Mouse (Mus musculus) heart, embryonic 10.5 days (tissue): ENCODE data around the gene Nanos3. TPM values are rescaled to one million over a fixed set of nuclear protein-coding genes. Genes with fewer than 3 reads are reported as not detected.

Experiments
- DNase-seq: peaks from one replicate; pipeline ENCODE4 v3.0.0-alpha.2; 2017; ENCODE audit warnings: low spot score
- H3K27ac ChIP-seq: fragments of 300-500 bp; sonication (generic); 2 replicates; pipeline ENCODE4 v1.5.1; 2016; ENCODE audit warnings: mild to moderate bottlenecking
- H3K27me3 ChIP-seq: fragments of 300-500 bp; sonication (generic); 2 replicates; pipeline ENCODE4 v1.6.1; 2016; ENCODE audit warnings: mild to moderate bottlenecking; ENCODE audit not compliant: poor library complexity, insufficient read depth, severe bottlenecking
- H3K36me3 ChIP-seq: fragments of 300-500 bp; sonication (generic); 2 replicates; pipeline ENCODE4 v1.6.1; 2016; ENCODE audit warnings: mild to moderate bottlenecking, moderate library complexity
- H3K4me1 ChIP-seq: fragments of 300-500 bp; sonication (generic); 2 replicates; pipeline ENCODE4 v1.6.1; 2016; ENCODE audit warnings: mild to moderate bottlenecking
- H3K4me3 ChIP-seq: fragments of 300-500 bp; sonication (generic); 2 replicates; pipeline ENCODE4 v1.5.1; 2016; ENCODE audit warnings: mild to moderate bottlenecking, moderate library complexity
- H3K9me3 ChIP-seq: fragments of 300-500 bp; sonication (generic); 2 replicates; pipeline ENCODE4 v1.6.1; 2016; ENCODE audit warnings: mild to moderate bottlenecking, moderate library complexity
- WGBS: fragments of 180-500 bp; shearing (Covaris S2); methylation state at CpG from one replicate; pipeline ENCODE4 v1.1.7; 2016; 5-methylcytosine and 5-hydroxymethylcytosine counted together
- polyA plus RNA-seq: library from polyadenylated mRNA; unstranded; fragments of >200 nt; fragmentation: Nextera tagmentation; extraction: Ambion mirVana; gene quantifications from 2 replicates; pipeline ENCODE4 v1.2.1, GENCODE M21; 2016

Nanos3 gene
- polyA plus RNA-seq, 1 experiment from 2014 or later, result 2.3 TPM

DNA sequence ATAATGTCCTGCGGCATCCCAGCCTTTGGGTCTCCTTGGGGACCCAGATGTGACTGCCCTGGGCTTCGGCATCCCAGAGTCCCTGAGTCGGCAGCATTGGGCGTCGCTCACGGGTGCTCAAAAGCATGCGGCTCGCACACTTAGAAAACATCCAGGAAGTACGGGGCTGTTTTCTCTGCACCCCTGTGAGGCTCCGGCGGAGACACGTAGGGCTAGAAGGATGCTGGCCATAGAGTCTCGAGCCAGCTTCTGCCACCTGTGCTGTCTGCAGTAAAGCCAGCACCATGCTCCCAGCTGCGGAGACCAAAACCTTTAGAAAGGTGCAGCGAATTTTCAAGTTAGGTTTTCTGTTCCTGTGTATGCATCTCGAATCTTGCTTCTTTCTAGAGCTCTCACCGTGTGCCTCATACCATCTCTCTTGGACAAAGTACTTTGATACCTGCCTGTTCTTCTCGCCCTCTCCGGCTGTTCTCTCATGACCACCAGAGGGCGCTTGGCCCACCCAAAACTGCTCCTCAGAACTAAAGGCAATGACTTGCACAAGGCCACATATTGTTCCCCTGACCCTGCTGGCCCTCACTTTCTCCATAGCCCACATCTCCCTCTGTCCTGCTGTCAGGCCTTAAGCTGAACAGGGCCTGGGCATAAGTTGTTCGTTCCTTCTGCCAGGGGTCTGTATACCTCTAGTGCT lies 2.2 kb upstream of the Nanos3 start:
- DNase-seq, result peak; percentile 93
- 2% methylated on average over 21 of the region's 21 CpGs for WGBS
- Histone ChIP-seq H3K4me1 (peaks cover 40% of the 10 kb centered on the region), H3K4me3 (peak overlapping the region; percentile 60), H3K27me3 (peaks cover 8% of the 10 kb centered on the region; the same call in 1 of the 2 replicates), H3K36me3 (no peaks in the 10 kb centered on the region), H3K9me3 (no peaks in the 10 kb centered on the region), H3K27ac (peak overlapping the region; percentile 81)

DNA sequence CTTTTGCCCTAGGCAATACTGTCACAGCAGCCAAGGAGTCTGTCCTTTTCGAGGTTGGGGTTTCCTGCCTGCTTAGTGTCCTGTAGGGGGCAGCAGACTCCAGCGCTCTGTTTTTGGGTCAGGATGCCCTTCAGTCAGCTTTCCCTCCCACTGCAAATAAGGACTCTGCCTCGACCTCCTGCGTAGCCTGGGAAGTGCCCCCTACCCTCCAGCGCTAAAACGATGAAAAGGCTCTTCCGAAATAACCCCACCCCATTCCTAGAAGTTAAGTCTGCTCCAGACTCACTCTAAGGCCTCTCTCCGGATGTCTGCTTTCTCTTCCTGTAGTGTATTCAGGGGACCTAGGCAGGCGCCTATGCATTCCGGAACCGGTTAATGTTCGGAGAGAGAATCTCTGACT lies 1.5 kb upstream of the Nanos3 start:
- no peaks in the 10 kb centered on the region for H3K36me3 ChIP-seq
- H3K4me1 ChIP-seq, result peaks cover 37% of the 10 kb centered on the region
- peak overlapping the region; percentile 81 for H3K27ac ChIP-seq
- WGBS, result 1% methylated on average over 12 of the region's 12 CpGs
- DNase-seq, result peak; percentile 92
- peak overlapping the region; percentile 60 for H3K4me3 ChIP-seq
- peaks cover 8% of the 10 kb centered on the region; the same call in 1 of the 2 replicates for H3K27me3 ChIP-seq
- no peaks in the 10 kb centered on the region for H3K9me3 ChIP-seq

DNA sequence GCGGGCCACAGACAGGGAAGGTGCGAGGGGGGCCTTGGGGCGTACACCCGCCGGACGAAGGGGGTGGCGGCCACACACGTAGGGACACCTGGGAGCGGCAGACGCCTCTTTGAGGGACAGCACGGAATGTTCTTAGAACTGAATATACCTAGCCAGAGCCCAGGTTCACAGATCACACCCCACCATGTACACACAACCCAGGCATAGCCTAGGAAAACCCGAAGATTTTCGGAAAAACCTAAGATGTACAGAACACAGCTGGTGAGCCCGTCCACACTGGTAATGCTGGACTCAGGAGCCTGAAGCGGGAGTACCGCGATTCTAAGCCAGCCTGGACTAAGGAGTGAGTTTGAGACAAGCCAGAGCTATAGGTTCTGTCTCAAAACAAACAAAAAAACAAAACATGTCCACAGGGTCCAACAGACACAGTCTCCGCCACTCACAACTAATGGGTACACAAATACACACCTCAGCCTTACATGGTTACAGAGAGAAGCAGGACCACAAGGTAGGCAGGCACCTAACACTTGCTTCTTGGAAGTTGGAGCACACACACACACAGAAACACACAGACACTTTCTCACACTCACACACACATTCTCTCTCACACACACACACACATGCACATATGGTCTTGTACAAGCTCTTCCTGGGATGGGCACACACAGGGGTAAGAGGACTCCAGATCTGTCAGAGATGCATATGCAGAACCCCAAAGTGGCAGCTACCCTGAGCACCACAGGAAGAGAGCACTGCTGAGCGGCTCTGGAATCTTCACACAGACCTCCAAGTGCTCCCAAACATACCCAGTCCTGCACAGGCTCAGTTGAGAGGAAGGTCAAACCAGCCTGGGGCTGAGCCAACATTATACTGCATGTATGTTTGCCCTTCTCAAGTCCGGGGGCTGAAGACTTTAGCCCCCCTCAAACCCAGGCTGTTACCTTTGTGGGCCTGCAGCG lies 653 bp downstream of the Nanos3 start:
- H3K4me1 ChIP-seq, result peaks cover 56% of the 10 kb centered on the region
- DNase-seq, result peak; percentile 66
- no peaks in the 10 kb centered on the region for H3K36me3 ChIP-seq
- H3K27ac ChIP-seq, result peak overlapping the region; percentile 98
- peak overlapping the region; percentile 88 for H3K4me3 ChIP-seq
- H3K9me3 ChIP-seq, result no peaks in the 10 kb centered on the region
- peaks cover 8% of the 10 kb centered on the region; the same call in 1 of the 2 replicates for H3K27me3 ChIP-seq
- 18% methylated on average over 21 of the region's 21 CpGs for WGBS

DNA sequence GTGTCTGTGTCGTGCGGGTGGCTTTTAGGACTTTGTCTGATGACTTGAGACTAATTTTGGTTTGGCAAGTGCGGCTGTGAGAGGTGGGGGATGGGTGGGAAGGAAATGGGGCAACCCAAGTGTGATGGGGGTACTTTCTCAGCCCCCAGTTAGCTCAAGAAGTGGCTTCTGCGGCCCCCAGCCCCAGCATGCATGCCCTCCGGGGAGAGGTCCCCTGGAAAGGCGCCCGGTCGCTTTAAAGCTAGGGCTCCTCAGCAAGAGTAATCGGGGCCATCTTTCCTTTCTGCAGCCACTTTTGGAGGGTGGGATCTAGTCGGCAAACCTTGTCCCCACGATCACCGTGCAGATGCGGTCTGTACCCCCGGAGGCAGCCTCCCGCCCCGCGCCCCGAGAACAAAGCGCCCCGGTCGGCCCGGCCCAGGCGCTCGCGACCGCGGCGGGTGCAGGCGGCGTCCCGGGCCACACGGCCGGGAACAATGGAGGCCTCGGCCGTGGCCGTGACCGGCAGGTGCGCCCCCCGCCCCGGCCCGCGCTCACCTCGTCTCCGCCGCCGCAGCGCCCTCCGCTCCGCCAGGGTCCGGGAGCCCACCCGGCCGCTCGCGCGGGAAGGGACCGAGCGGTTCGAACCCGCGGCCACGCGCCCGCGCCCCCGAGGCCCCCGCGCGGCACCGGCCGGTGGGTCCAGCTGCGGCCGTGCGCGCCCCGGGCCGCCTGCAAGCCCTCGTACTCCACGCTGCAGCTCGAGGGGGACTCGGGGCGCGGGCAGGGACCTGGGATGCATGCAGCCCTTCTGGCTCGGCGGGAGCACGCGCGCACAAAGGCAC lies 1.5 kb downstream of the Nanos3 start:
- peaks cover 64% of the 10 kb centered on the region for H3K4me1 ChIP-seq
- H3K27ac ChIP-seq, result peak overlapping the region; percentile 98
- H3K27me3 ChIP-seq, result peaks cover 8% of the 10 kb centered on the region; the same call in 1 of the 2 replicates
- DNase-seq, result peak; percentile 77
- WGBS, result 3% methylated on average over 80 of the region's 87 CpGs
- H3K4me3 ChIP-seq, result peak overlapping the region; percentile 88
- H3K9me3 ChIP-seq, result no peaks in the 10 kb centered on the region
- peaks cover 5% of the 10 kb centered on the region; the same call in 1 of the 2 replicates for H3K36me3 ChIP-seq

DNA sequence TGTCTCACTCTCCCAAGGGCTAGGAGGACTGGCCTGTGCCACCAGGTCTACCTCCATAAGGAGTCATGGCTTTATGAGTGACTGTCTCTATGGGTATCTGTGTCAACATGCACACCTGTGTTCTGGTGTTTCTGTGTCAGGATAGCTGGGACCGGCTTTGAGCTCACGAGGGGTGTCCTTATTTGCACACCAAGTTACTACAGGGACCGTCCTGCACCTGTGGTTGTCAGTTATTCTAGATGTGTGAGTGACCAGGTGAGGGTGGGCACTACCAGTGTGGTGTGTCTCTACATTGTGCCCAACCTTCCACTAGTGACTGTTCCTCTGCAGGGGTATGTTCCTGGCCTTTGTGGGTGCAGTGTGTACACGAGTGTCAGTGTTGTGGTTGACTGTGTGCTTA lies 2.2 kb downstream of the Nanos3 start:
- H3K27me3 ChIP-seq, result peaks cover 8% of the 10 kb centered on the region; the same call in 1 of the 2 replicates
- peaks cover 6% of the 10 kb centered on the region; the same call in 1 of the 2 replicates for H3K36me3 ChIP-seq
- DNase-seq, result no peak
- peak overlapping the region; percentile 88 for H3K4me3 ChIP-seq
- peaks cover 70% of the 10 kb centered on the region for H3K4me1 ChIP-seq
- 59% methylated on average over 4 of the region's 4 CpGs for WGBS
- H3K9me3 ChIP-seq, result no peaks in the 10 kb centered on the region
- peak overlapping the region; percentile 98 for H3K27ac ChIP-seq

GRCm38 (mm10) chr8:84180530-84181190 lies 4.4 kb downstream of the Nanos3 start:
- peak; percentile 87 for DNase-seq
- peaks cover 7% of the 10 kb centered on the region; the same call in 1 of the 2 replicates for H3K36me3 ChIP-seq
- H3K27me3 ChIP-seq, result peaks cover 8% of the 10 kb centered on the region; the same call in 1 of the 2 replicates
- peak overlapping the region; percentile 90 for H3K27ac ChIP-seq
- H3K4me3 ChIP-seq, result peak overlapping the region; percentile 46
- H3K9me3 ChIP-seq, result no peaks in the 10 kb centered on the region
- 2% methylated on average over 16 of the region's 16 CpGs for WGBS
- H3K4me1 ChIP-seq, result peaks cover 71% of the 10 kb centered on the region

- peak; percentile 72 for DNase-seq
- H3K9me3 ChIP-seq, result no peaks in the 10 kb centered on the region
- peaks cover 13% of the 10 kb centered on the region for H3K36me3 ChIP-seq
- WGBS, result 14% methylated on average over 4 of the region's 4 CpGs
- peaks cover 71% of the 10 kb centered on the region for H3K4me1 ChIP-seq
- H3K27me3 ChIP-seq, result peaks cover 5% of the 10 kb centered on the region; the same call in 1 of the 2 replicates
- H3K27ac ChIP-seq, result peak overlapping the region; percentile 90
- peak overlapping the region; percentile 46 for H3K4me3 ChIP-seq
Observed at GRCm38 (mm10) chr8:84179946-84180345, 5.1 kb downstream of the Nanos3 start.

DNA sequence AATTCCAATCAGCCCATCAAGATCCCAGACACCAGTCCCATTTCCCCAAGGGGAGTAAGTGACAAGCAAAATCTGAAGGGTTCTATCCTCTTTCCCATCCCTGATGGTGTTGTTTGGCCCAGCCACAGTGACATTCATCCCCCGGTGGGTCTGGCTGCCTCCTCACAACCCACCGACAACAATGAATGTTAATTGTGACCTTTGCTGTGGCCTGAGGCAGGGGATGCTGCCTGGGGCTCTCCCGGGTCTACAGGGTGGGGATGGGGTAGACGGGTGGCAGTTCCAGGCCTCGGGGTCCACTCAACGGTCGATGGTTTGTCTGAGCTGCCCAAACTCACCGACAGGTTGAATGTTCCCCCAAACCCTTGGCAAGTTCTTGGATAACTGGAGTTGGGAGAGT lies 6.4 kb downstream of the Nanos3 start:
- WGBS, result 83% methylated on average over 8 of the region's 8 CpGs
- Histone ChIP-seq H3K4me3 (no peak overlapping the region), H3K36me3 (peaks cover 26% of the 10 kb centered on the region), H3K27ac (peak overlapping the region; percentile 30; the same call in 1 of the 2 replicates), H3K4me1 (peaks cover 61% of the 10 kb centered on the region), H3K9me3 (no peaks in the 10 kb centered on the region), H3K27me3 (no peaks in the 10 kb centered on the region)
- DNase-seq, result no peak

- Histone ChIP-seq H3K27ac (no peak overlapping the region), H3K9me3 (no peaks in the 10 kb centered on the region), H3K36me3 (peaks cover 38% of the 10 kb centered on the region), H3K4me3 (no peak overlapping the region), H3K27me3 (no peaks in the 10 kb centered on the region), H3K4me1 (peaks cover 51% of the 10 kb centered on the region)
- no peak for DNase-seq
- WGBS, result 83% methylated on average over 3 of the region's 3 CpGs
Observed at GRCm38 (mm10) chr8:84177405-84177804, 7.6 kb downstream of the Nanos3 start.

DNA sequence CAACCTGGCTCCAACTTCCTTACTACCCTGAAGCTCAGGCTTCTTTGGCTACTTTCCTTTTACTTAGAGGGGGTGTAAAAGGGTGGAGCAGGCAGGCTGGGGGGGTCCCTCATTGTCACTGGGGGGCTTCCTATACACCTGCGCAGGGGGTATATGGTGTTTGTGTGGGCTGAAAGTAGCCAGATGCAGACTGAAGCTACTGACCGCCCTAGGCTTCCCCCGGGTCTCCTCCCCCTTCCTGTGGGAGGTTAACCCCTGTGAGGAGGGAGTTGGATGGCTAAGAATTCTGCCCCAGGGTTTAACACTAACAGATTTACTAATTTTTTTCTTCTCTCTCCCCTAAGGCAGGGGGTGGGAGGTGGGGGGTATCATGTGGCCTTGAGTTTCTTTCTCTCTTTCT lies 8.5 kb downstream of the Nanos3 start:
- no peak for DNase-seq
- Histone ChIP-seq H3K27me3 (no peaks in the 10 kb centered on the region; the same call in 1 of the 2 replicates), H3K9me3 (no peaks in the 10 kb centered on the region), H3K4me3 (no peak overlapping the region; the same call in 1 of the 2 replicates), H3K27ac (0 out of 2 replicates have a peak overlapping the region, but pooled peaks have one; percentile 10), H3K4me1 (peaks cover 46% of the 10 kb centered on the region), H3K36me3 (peaks cover 46% of the 10 kb centered on the region)
- WGBS, result 25% methylated on average over 3 of the region's 3 CpGs

GRCm38 (mm10) chr8:84173861-84174260 lies 11.2 kb downstream of the Nanos3 start:
- Histone ChIP-seq H3K27ac (no peak overlapping the region), H3K9me3 (no peaks in the 10 kb centered on the region), H3K4me1 (peaks cover 21% of the 10 kb centered on the region), H3K4me3 (no peak overlapping the region), H3K27me3 (no peaks in the 10 kb centered on the region; the same call in 1 of the 2 replicates), H3K36me3 (peaks cover 57% of the 10 kb centered on the region)
- WGBS, result 79% methylated on average over 6 of the region's 6 CpGs
- no peak for DNase-seq
